Mouse (Mus musculus) subcutaneous adipose tissue, adult 2 months (tissue): ENCODE results near the gene Naalad2. TPM values are rescaled to one million over a fixed set of nuclear protein-coding genes. Genes with fewer than 3 reads are reported as not detected.

ENCODE experiments used
- polyA plus RNA-seq: library from polyadenylated mRNA; depleted of rRNA; stranded (reverse); fragments of >200 nt; gene quantifications from 2 replicates; pipeline ENCODE4 v1.2.3, GENCODE M21; 2012; ENCODE audit warnings: low replicate concordance; rRNA removed

The Naalad2 gene
- 5.1 and 7.5 TPM in 2 replicates for polyA plus RNA-seq

GRCm38 (mm10) chr9:18402895-18403294 is at the start of gene Naalad2:
Gene Naalad2, minus strand, starts transcription at chr9:18402995.

GRCm38 (mm10) chr9:18430354-18430753 is 27.6 kb upstream of the Naalad2 start, which contains the start of gene Mbd3l2:
Gene Mbd3l2, plus strand, starts transcription at chr9:18430654.

GRCm38 (mm10) chr9:18404118-18404517 is 1.3 kb upstream of the Naalad2 start, which contains the start of gene Ubtfl1:
Gene Ubtfl1, plus strand, starts transcription at chr9:18404418.

GRCm38 (mm10) chr9:18291571-18292429 is 111.0 kb downstream of the Naalad2 start, which contains the start of gene Chordc1:
Gene Chordc1, plus strand, starts transcription at chr9:18292125.

Other genes starting within 250 kb of the Naalad2 start
- gene Chordc1, start 110.9 kb downstream of the Naalad2 start, polyA plus RNA-seq: 17.1 and 34.3 TPM in 2 replicates
- not detected in 2 replicates for gene Ubtfl1, start 1.4 kb upstream of the Naalad2 start, polyA plus RNA-seq
- not detected in 2 replicates for gene Mbd3l2, start 27.7 kb upstream of the Naalad2 start, polyA plus RNA-seq
- 0.42 and 0.82 TPM in 2 replicates for gene Zfp558, start 75.3 kb upstream of the Naalad2 start, polyA plus RNA-seq
- not detected in 2 replicates for gene Mbd3l1, start 75.4 kb upstream of the Naalad2 start, polyA plus RNA-seq